Mouse (Mus musculus) liver, embryonic 16.5 days (tissue): ENCODE measurements at regions not wholly inside any gene's neighbourhood (a gene's known extent, or its start where the extent isn't known, plus 50 kb on each side); places are given as distances from the start of the nearest gene placed in this dataset.

Experiments used
- ATAC-seq: fragments of 200-750 bp; cut with Nextera tagmentation; 2 replicates; pipeline ENCODE4 v1.8.0; 2017; ENCODE audit warnings: low read depth, mild to moderate bottlenecking, moderate number of reproducible peaks, moderate library complexity
- H3K27ac ChIP-seq: fragments of 300-500 bp; sonication (generic); 2 replicates; pipeline ENCODE4 v1.5.1; 2014; ENCODE audit warnings: mild to moderate bottlenecking, low read length
- H3K27me3 ChIP-seq: fragments of 300-500 bp; sonication (generic); 2 replicates; pipeline ENCODE4 v1.6.1; 2014; ENCODE audit warnings: low read depth, low read length, mixed read lengths; ENCODE audit not compliant: control insufficient read depth, insufficient read depth
- H3K36me3 ChIP-seq: fragments of 300-500 bp; sonication (generic); 2 replicates; pipeline ENCODE4 v1.6.1; 2014; ENCODE audit warnings: mild to moderate bottlenecking; ENCODE audit not compliant: control insufficient read depth, insufficient read depth
- H3K4me1 ChIP-seq: fragments of 300-500 bp; sonication (generic); 2 replicates; pipeline ENCODE4 v1.6.1; 2014; ENCODE audit warnings: low read depth, low read length, mixed read lengths; ENCODE audit not compliant: control insufficient read depth
- H3K4me2 ChIP-seq: fragments of 300-500 bp; sonication (generic); 2 replicates; pipeline ENCODE4 v1.6.1; 2014; ENCODE audit warnings: low read depth, low read length, mixed read lengths
- H3K4me3 ChIP-seq: fragments of 300-500 bp; sonication (generic); 2 replicates; pipeline ENCODE4 v1.5.1; 2014; ENCODE audit warnings: low read depth, mild to moderate bottlenecking, low read length
- H3K9ac ChIP-seq: fragments of 300-500 bp; sonication (generic); 2 replicates; pipeline ENCODE4 v1.6.1; 2014; ENCODE audit warnings: low read depth, low read length
- H3K9me3 ChIP-seq: fragments of 300-500 bp; sonication (generic); replicated peaks from 2 replicates; pipeline ENCODE4 v1.6.1; 2016; ENCODE audit warnings: low read length; ENCODE audit not compliant: control insufficient read depth
- WGBS: fragments of 180-500 bp; shearing (Covaris S2); extraction: QIAGEN DNeasy Blood & Tissue Kit; methylation state at CpG from one replicate; pipeline ENCODE4 v1.1.7; 2014; ENCODE audit not compliant: insufficient replicate concordance; 5-methylcytosine and 5-hydroxymethylcytosine counted together

DNA sequence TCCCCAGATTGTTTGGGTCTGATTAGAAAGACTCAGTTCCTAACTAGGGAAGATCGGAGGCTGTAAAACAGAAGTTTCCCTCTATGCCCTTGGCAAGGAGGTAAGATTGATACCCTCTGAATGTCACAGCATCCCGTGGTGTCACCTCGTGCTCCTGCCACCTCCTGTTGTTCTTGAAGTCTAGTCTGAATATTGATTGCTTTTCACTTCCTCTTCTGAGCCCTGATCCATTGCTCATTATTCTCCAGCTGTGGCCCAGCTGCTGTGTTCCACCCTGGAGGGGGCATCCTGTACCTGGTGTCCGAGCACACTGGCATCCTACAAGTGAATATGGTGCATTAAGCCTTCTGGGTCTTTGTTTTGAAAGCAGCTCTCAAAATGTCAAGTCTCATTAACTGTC lies 156.6 kb upstream of the Mctp2 start:
- H3K27me3 ChIP-seq = no peaks in the 10 kb centered on the region
- H3K9ac ChIP-seq = no peak overlapping the region
- no peak overlapping the region for H3K4me3 ChIP-seq
- WGBS = 58% methylated on average over 4 of the region's 4 CpGs
- H3K36me3 ChIP-seq = no peaks in the 10 kb centered on the region
- H3K4me2 ChIP-seq = no peak overlapping the region
- no peaks in the 10 kb centered on the region for H3K9me3 ChIP-seq
- no peaks in the 10 kb centered on the region for H3K4me1 ChIP-seq
- no peak for ATAC-seq
- H3K27ac ChIP-seq = no peak overlapping the region

DNA sequence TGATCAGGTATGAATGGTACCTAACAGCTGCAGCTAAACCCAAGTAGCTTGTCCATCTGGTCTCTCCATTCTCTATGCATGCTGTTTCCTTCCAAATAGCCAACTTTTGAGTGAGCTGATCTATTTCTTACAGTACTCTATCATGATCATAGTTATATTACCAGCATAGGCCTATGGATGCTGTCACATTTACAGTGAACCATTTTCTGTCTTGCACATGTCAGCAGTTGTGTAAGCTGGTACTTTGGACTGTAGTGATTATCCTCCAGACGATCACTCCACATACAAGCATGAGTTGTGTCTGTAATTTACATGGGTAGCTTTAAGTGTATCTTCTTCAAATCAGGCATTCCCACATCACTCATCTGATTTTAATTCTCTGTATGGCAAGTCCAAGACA lies 158.2 kb upstream of the Mctp2 start:
- no peaks in the 10 kb centered on the region for H3K4me1 ChIP-seq
- no peak overlapping the region for H3K4me3 ChIP-seq
- H3K36me3 ChIP-seq = no peaks in the 10 kb centered on the region
- H3K27me3 ChIP-seq = no peaks in the 10 kb centered on the region
- 48% methylated on average over 1 of the region's 1 CpGs for WGBS
- H3K9me3 ChIP-seq = no peaks in the 10 kb centered on the region
- no peak overlapping the region for H3K27ac ChIP-seq
- no peak for ATAC-seq
- no peak overlapping the region for H3K9ac ChIP-seq
- no peak overlapping the region for H3K4me2 ChIP-seq

DNA sequence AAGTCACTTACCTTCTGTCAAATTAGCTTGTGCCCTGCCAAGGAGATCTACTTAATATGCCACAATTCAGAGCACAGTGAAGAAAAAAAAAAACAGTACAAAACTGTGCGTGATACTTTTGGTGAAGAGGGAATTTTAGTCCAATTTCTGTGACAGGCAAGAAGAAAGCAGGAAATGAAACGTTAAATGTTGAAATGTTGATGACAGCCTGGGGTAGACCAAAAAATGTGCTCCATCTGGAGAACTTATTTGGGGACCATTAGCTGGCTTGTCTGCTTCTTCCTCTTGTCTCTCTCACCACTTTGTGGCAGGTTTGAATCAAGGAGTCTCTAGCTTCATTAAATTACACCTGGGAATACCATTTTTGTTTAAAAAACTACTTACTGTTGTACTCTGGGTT lies 163.3 kb upstream of the Mctp2 start:
- Histone ChIP-seq H3K9ac (no peak overlapping the region), H3K4me2 (no peak overlapping the region), H3K27ac (no peak overlapping the region), H3K4me1 (no peaks in the 10 kb centered on the region), H3K27me3 (no peaks in the 10 kb centered on the region), H3K9me3 (no peaks in the 10 kb centered on the region), H3K36me3 (no peaks in the 10 kb centered on the region), H3K4me3 (no peak overlapping the region)
- 38% methylated on average over 2 of the region's 2 CpGs for WGBS
- ATAC-seq = no peak

DNA sequence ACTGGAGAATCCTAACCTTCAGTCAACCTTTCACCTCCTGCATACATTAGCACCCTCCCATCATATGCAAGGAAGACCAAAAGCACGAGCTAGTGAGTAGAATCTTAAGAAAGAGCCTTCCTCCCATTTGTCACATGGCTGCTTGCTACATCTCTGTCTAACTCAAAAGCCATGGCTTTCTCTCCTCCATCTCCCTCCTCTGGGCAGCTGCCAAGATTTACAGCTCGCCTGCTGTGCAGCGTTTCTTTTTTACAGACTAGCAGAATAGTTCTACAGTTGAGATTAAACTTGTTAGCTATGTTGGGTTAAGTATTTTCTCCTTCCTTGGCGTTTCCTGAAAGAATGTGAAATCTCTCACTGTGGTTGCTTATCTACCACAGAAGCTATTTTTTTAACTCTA lies 168.3 kb upstream of the Mctp2 start:
- H3K4me1 ChIP-seq = no peaks in the 10 kb centered on the region
- no peak for ATAC-seq
- 37% methylated on average over 4 of the region's 4 CpGs for whole genome bisulfite sequencing
- H3K27me3 ChIP-seq = no peaks in the 10 kb centered on the region
- H3K9me3 ChIP-seq = no peaks in the 10 kb centered on the region
- H3K27ac ChIP-seq = no peak overlapping the region
- H3K4me3 ChIP-seq = no peak overlapping the region
- no peak overlapping the region for H3K4me2 ChIP-seq
- H3K9ac ChIP-seq = no peak overlapping the region
- no peaks in the 10 kb centered on the region for H3K36me3 ChIP-seq

DNA sequence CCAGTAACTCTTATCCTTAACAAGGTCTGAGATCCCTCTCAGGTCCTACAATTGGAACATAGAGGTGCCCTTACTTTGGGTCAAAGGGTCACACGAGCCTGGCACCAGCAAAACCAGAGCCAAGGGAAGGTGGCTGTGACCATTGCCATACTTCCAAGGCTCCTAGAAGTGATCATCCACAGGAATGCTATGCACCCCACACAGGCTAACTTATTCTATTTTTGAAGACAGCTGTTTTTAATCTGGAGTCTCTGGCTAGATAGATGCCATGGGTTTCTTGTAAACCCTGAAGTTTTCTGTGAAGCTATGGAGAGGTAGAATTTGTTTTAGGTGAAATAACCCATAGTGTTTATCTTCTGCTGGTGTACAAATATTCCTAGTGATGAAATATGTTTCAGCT lies 172.5 kb upstream of the Mctp2 start:
- ATAC-seq = no peak
- Histone ChIP-seq H3K27me3 (no peaks in the 10 kb centered on the region), H3K36me3 (no peaks in the 10 kb centered on the region), H3K9ac (no peak overlapping the region), H3K4me1 (no peaks in the 10 kb centered on the region), H3K4me3 (no peak overlapping the region), H3K27ac (no peak overlapping the region), H3K4me2 (no peak overlapping the region), H3K9me3 (no peaks in the 10 kb centered on the region)
- WGBS = 33% methylated on average over 1 of the region's 1 CpGs

DNA sequence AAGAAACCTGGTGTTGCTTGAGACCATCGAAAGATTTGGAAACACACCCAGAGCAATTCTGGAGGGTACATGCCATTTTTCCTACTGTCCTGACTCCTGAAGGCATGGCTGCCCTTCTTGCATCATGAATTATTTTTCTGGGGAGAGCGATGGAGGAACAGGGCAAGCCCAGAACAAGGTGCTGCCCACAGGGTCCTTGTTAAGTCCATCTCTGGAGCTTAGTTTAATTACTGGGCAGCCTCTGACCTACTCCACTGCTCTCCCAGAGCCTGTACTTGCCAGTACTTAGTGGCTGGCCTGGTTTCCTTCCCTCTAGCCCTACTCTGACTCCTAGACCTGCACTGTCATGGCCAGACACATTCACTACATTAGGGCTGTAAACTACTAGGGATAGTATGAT lies 174.9 kb upstream of the Mctp2 start:
- H3K4me3 ChIP-seq = no peak overlapping the region
- no peak overlapping the region for H3K27ac ChIP-seq
- no peak for ATAC-seq
- no peaks in the 10 kb centered on the region for H3K4me1 ChIP-seq
- no peaks in the 10 kb centered on the region for H3K9me3 ChIP-seq
- H3K9ac ChIP-seq = no peak overlapping the region
- H3K36me3 ChIP-seq = no peaks in the 10 kb centered on the region
- WGBS = 65% methylated on average over 2 of the region's 2 CpGs
- H3K4me2 ChIP-seq = no peak overlapping the region
- H3K27me3 ChIP-seq = no peaks in the 10 kb centered on the region

DNA sequence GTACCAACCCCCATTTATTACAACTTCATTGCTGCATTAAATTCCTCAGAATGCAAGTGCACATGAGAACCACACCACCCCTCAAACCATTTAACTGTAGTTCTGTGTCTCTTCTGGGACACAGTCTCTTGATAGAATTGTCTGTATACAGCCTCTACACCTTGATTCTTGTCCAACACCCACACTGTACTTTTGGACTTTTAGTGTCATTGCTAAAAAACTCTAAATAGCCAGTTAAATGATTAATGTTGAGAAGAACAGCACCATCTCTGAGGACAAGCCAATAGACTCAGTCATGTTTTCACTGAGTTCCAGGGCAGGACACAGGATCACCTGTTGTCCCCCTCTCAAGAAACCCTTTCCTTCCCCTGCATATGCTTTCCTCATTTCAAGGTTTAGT lies 183.8 kb upstream of the Mctp2 start:
- Histone ChIP-seq H3K9ac (no peak overlapping the region), H3K9me3 (no peaks in the 10 kb centered on the region), H3K27me3 (no peaks in the 10 kb centered on the region), H3K4me1 (no peaks in the 10 kb centered on the region), H3K27ac (no peak overlapping the region), H3K4me3 (no peak overlapping the region), H3K36me3 (no peaks in the 10 kb centered on the region), H3K4me2 (no peak overlapping the region)
- ATAC-seq = no peak

DNA sequence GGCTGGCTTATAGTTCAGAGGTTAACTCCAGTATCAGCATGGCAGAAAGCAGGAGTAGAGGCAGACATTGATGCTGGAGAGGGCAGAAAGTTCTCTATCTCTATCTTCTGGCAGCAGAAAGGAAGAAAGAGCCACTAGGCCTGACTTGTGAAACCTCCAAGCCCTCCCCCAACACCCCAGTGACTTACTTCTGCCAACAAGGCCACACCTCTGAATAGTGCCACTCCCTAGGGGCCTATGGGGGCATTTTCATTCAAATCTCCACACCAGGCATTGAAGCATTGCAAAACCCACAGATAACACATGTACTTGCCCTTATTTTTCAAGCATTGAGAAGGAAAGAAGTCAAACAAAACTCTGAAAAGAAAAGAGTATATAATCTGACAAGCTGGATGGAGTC lies 186.9 kb upstream of the Mctp2 start:
- Histone ChIP-seq H3K4me2 (no peak overlapping the region), H3K27me3 (no peaks in the 10 kb centered on the region), H3K27ac (no peak overlapping the region), H3K36me3 (no peaks in the 10 kb centered on the region), H3K9ac (no peak overlapping the region), H3K4me3 (no peak overlapping the region), H3K4me1 (no peaks in the 10 kb centered on the region), H3K9me3 (no peaks in the 10 kb centered on the region)
- ATAC-seq = no peak

DNA sequence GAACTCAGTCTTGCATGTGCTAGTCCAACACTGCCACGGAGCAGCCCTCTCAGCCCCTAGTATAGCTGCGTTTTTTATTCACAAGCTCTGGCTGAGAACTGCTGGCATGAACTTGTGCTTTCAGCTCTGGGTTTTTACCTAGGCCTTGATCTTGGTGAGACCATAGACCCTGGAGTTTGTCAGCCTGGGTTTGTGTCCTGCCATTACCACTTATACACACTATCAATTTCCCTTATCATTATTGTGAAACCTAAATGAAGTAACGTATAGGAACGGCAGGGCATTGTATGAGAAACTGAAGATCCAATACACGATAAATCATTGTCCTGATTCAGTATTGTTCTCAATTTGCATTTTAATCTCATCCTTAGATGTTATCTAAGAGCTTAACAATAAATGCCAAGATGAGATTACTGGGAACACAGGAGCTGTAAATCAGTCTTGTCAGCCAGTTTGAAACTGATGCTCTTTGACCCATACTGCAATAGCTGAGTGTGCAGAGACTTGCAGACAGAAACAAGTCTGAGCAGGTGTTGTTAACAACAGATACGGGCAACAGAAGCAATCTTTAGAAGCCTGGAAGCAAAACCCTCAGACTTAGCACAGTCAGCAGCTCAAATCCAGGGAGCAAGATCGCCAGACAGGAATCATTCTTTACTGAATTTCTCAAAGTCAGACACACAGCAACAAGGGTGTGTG lies 190.7 kb upstream of the Mctp2 start:
- H3K4me3 ChIP-seq = no peak overlapping the region
- no peaks in the 10 kb centered on the region for H3K27me3 ChIP-seq
- no peak for ATAC-seq
- H3K27ac ChIP-seq = no peak overlapping the region
- H3K4me1 ChIP-seq = no peaks in the 10 kb centered on the region
- WGBS = 54% methylated on average over 7 of the region's 7 CpGs
- no peaks in the 10 kb centered on the region for H3K9me3 ChIP-seq
- no peak overlapping the region for H3K9ac ChIP-seq
- no peaks in the 10 kb centered on the region for H3K36me3 ChIP-seq
- no peak overlapping the region for H3K4me2 ChIP-seq
